Mouse (Mus musculus): ENCODE results near the gene Olfr313.

- no peak for TF ChIP-seq CTCF (IDR thresholded peaks at IDR 0.05; ENCODE audit: low read depth)
- no peak for TF ChIP-seq EP300 (IDR thresholded peaks at IDR 0.05; ENCODE audit: low read depth)
These were observed 24.2 kb upstream of the Olfr313 start for GRCm38 (mm10) chr11:58790646-58791045.
